Mouse (Mus musculus) heart, postnatal 0 days (tissue): ENCODE results near the gene Shkbp1.

Experiments used
- CTCF ChIP-seq: IDR thresholded peaks from 2 replicates; pipeline ENCODE4 v1.5.1; 2016; ENCODE audit warnings: antibody characterized with exemption, control low read depth, low read depth
- EP300 ChIP-seq: IDR thresholded peaks from 2 replicates; pipeline ENCODE4 v1.6.1; 2016; ENCODE audit warnings: antibody characterized with exemption, low read depth

DNA sequence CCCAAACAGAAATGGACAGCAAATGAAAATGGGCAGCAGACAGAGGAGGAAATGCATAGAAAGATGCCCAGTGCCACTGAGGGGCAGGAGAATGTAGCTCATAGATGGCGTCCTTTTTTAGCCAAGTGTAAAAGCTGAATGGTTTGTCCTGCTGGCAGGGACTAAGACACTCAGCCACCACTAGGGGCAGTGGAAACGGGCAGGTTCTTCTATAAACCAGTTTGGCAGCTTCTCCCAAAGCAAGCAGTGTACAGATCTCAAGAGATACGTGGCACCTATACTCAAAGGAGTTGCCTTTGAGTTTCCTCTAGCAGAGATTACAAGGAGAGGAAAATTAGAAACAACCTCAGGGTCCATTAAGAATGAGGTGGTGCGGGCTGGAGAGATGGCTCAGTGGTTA, 22.6 kb upstream of the Shkbp1 start:
- TF ChIP-seq CTCF = peak; percentile 33; the same call in 1 of the 2 replicates
- no peak for TF ChIP-seq EP300
